Mouse (Mus musculus): ENCODE results near the gene Atg4a-ps. TPM values are rescaled to one million over a fixed set of nuclear protein-coding genes. Genes with fewer than 3 reads are reported as not detected.
A peak's percentile ranks its signal among the peaks of the same experiment; 100 is the strongest.

The Atg4a-ps gene
- polyA plus RNA-seq, 1 experiment from 2014 or later = not detected

GRCm38 (mm10) chr3:103626481-103626880 is 19.4 kb downstream of the Atg4a-ps start:
- no peak overlapping the region for H3K9ac ChIP-seq

DNA sequence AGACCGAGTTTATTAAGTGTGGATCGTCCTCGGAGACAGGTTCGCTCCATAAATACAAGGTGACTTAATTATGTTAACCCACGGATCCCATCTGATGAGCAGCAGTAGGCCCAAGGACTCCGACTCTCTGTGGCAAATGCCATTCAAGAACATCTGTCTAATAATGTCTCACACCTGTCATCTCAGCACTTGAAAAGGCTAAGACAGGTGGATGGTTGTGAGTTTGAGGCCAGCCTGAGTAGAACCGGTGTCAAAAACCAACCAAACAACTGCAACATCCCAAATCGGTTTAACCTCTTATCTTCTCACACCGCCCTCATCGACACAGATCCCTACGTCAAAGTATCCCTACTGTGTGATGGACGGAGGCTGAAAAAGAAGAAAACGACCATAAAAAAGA is 20.7 kb downstream of the Atg4a-ps start:
- ATAC-seq (ENCODE audit: low FRiP score, low read depth) = no peak
- H3K27ac ChIP-seq (replicated peaks) = no peak overlapping the region
- no peaks in the 10 kb centered on the region for H3K9me3 ChIP-seq
- H3K9ac ChIP-seq = no peak overlapping the region
- no peaks in the 10 kb centered on the region for H3K27me3 ChIP-seq
- peaks cover 14% of the 10 kb centered on the region for H3K4me1 ChIP-seq (replicated peaks)
- no peaks in the 10 kb centered on the region for H3K36me3 ChIP-seq
- H3K4me3 ChIP-seq = no peak overlapping the region
- WGBS = 78% methylated on average over 13 of the region's 13 CpGs
- no peak overlapping the region for H3K4me2 ChIP-seq

More at GRCm38 (mm10) chr3:103626481-103626880, 19.4 kb downstream of the Atg4a-ps start:
- Histone ChIP-seq H3K4me2 (no peak overlapping the region), H3K27ac (replicated peaks) (no peak overlapping the region), H3K9me3 (no peaks in the 10 kb centered on the region), H3K27me3 (no peaks in the 10 kb centered on the region), H3K36me3 (no peaks in the 10 kb centered on the region), H3K4me3 (no peak overlapping the region), H3K4me1 (replicated peaks) (peaks cover 14% of the 10 kb centered on the region)
- ATAC-seq (ENCODE audit: low FRiP score, low read depth) = no peak
- WGBS = 92% methylated on average over 4 of the region's 4 CpGs

DNA sequence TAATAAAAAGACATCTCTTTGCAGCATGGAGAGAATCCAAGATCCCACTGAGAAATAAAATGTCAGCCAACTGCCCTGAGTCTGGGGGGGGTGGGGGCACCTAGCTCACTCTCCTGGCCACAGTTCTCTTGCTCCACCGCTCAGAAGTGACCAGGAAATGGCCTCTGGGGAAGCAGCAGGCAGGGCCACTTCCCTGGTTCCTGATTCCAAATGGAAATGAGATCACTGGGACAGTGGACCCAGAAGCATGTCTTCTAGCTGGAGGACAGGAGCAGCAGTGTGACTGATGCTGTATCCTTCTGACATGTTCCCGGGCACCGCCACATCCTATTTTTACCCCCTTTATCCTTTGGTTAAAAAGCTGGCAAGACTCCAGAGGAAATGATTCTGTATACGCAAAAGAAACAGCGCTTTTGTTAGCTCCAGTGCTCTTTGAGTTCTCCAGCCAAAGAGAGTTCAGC is 21.2 kb downstream of the Atg4a-ps start:
- Histone ChIP-seq H3K4me1 (replicated peaks) (peaks cover 14% of the 10 kb centered on the region), H3K4me3 (no peak overlapping the region), H3K9ac (no peak overlapping the region), H3K27ac (replicated peaks) (no peak overlapping the region), H3K27me3 (no peaks in the 10 kb centered on the region), H3K9me3 (no peaks in the 10 kb centered on the region), H3K4me2 (no peak overlapping the region), H3K36me3 (no peaks in the 10 kb centered on the region)
- peak; percentile 29; the same call in 1 of the 2 replicates for ATAC-seq (ENCODE audit: low FRiP score, low read depth)
- 32% methylated on average over 5 of the region's 5 CpGs for WGBS

DNA sequence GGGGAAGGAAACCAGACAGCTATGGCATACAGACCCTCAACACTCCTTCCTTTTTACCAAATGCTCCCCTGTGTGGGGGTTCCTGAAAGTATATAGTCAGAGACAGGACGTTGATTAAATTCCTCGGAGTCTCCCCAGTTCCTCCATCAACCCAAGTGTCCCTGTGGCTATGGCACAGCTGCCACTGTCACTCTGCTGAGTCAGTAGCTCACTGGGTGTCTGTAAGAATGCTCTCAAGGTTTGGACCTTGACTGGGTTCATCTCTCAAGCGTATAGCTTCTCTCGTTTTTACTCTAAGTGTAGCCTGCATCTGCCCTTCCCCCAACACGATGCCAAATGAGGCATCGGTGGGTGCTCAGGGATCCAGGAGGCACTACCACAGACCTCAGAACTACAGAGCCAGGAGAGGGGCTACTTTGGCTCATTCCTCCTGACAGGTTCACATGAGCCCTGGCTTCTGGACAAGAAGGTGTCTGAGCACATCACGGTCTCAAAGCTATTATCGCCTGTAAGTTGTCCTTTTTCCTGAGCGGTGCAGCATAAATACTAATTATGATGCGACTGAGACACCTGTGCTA is 21.9 kb downstream of the Atg4a-ps start:
- Histone ChIP-seq H3K4me1 (replicated peaks) (peaks cover 14% of the 10 kb centered on the region), H3K27ac (replicated peaks) (no peak overlapping the region), H3K9ac (no peak overlapping the region), H3K4me2 (no peak overlapping the region), H3K9me3 (no peaks in the 10 kb centered on the region), H3K4me3 (no peak overlapping the region), H3K27me3 (no peaks in the 10 kb centered on the region), H3K36me3 (no peaks in the 10 kb centered on the region)
- no peak for ATAC-seq (ENCODE audit: low FRiP score, low read depth)
- WGBS = 73% methylated on average over 10 of the region's 10 CpGs

DNA sequence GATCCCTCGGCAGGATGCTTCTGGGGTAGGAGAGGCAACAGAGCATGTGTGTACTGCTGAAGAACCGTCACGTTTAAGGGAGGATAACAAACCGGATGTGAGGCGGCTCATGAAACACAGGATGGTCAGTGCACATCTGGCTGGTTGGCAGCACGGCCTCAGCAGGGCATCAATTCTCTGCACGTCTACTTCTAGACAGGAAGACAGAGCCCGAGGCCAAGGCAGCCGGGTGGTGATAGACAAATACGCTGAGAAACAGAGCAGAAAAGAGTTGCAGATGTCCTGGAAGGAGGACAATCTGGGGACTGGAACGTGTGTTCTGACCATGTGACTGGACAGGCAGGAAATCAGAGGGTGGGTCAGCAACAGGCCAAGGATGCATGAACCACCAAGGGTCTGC is 25.8 kb downstream of the Atg4a-ps start:
- no peak overlapping the region for H3K4me2 ChIP-seq
- ATAC-seq (ENCODE audit: low FRiP score, low read depth) = no peak
- no peaks in the 10 kb centered on the region for H3K9me3 ChIP-seq
- no peak overlapping the region for H3K27ac ChIP-seq (replicated peaks)
- H3K9ac ChIP-seq = no peak overlapping the region
- no peaks in the 10 kb centered on the region for H3K36me3 ChIP-seq
- no peaks in the 10 kb centered on the region for H3K27me3 ChIP-seq
- WGBS = 73% methylated on average over 11 of the region's 11 CpGs
- no peak overlapping the region for H3K4me3 ChIP-seq
- H3K4me1 ChIP-seq (replicated peaks) = peaks cover 14% of the 10 kb centered on the region

GRCm38 (mm10) chr3:103616981-103617380 is 28.9 kb downstream of the Atg4a-ps start:
- no peak for ATAC-seq (ENCODE audit: low FRiP score, low read depth)
- Histone ChIP-seq H3K36me3 (no peaks in the 10 kb centered on the region), H3K9ac (no peak overlapping the region), H3K27ac (replicated peaks) (no peak overlapping the region), H3K9me3 (no peaks in the 10 kb centered on the region), H3K4me1 (replicated peaks) (no peaks in the 10 kb centered on the region), H3K4me3 (no peak overlapping the region), H3K27me3 (no peaks in the 10 kb centered on the region), H3K4me2 (no peak overlapping the region)
- WGBS = 48% methylated on average over 6 of the region's 6 CpGs

DNA sequence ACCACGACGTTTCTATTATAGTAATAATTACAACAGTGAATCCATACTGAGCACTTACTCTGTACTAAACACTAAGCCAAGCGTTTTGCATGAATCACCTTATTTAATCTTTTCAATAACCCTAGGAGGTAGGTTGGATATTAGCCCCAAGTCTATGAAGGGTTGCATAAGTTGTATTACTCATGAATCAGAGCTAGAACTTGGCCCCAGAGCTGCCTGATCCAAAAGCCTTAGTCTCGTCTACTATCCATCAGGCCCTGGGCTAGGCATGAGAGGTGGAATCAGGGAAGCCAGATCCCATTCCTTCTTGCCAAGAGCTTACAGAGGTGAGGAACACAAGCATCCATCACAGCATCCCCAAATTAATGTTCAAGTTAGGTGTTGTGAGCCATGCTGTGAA is 30.2 kb downstream of the Atg4a-ps start:
- no peak overlapping the region for H3K4me2 ChIP-seq
- no peak for ATAC-seq (ENCODE audit: low FRiP score, low read depth)
- H3K36me3 ChIP-seq = no peaks in the 10 kb centered on the region
- no peak overlapping the region for H3K4me3 ChIP-seq
- no peaks in the 10 kb centered on the region for H3K27me3 ChIP-seq
- no peaks in the 10 kb centered on the region for H3K4me1 ChIP-seq (replicated peaks)
- no peaks in the 10 kb centered on the region for H3K9me3 ChIP-seq
- no peak overlapping the region for H3K9ac ChIP-seq
- WGBS = 77% methylated on average over 4 of the region's 4 CpGs
- H3K27ac ChIP-seq (replicated peaks) = no peak overlapping the region

DNA sequence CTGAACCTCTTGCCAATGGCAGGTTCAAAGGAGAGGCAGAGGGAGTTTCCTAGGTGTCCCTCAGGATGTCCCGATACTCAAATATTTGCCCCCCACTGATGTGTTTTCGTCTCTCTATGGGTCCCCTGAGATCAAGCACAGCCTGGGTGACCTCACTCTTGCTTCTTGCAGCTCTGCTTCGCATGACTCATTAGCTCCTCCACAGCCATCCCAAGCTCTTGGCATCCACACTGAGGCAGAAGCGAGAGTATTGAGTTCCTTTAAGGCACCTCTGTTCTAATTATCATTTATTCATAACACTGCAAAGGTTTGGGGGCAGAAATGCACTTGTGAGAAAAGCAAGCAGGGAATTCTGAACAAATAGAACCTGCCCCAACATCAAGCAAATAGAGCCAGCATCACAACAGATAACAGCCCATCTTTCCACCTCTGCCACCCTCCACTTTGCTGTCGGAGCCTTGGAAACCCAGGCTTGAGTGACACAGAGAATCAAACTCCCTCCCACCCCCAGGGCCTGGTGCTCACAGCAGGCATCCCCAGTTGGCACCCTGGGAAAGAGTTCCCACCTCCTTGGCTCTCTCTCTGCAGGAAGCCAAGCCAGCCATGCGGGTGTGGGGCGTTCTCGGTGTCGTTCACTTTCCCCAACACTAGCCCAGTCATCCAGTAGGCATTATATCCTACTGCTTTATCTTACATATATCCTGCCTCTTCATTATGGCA is 33.1 kb downstream of the Atg4a-ps start:
- 64% methylated on average over 9 of the region's 9 CpGs for WGBS
- ATAC-seq (ENCODE audit: low FRiP score, low read depth) = no peak
- no peaks in the 10 kb centered on the region for H3K4me1 ChIP-seq (replicated peaks)
- no peak overlapping the region for H3K27ac ChIP-seq (replicated peaks)
- H3K9me3 ChIP-seq = no peaks in the 10 kb centered on the region
- no peak overlapping the region for H3K9ac ChIP-seq
- no peaks in the 10 kb centered on the region for H3K27me3 ChIP-seq
- no peak overlapping the region for H3K4me3 ChIP-seq
- no peaks in the 10 kb centered on the region for H3K36me3 ChIP-seq
- H3K4me2 ChIP-seq = no peak overlapping the region

DNA sequence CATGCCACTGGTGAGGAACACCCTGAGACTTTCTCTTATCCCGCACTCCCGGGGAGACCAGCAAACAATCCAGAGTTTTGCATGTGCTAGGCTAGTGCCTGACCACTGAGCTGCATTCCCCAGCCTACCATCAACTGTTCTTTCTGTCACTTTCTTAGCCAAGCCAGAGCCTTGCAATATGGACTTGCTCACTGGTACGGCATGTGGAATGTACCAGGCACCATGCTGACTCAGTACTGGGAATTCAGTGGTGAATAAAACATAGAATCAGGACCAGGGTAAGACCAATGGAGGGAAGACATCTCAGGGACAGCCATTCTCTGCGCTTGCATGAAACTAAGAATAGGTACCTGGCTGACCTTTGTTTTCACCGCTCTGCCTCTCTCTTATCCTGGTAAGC is 35.6 kb downstream of the Atg4a-ps start:
- H3K4me3 ChIP-seq = no peak overlapping the region
- no peak for ATAC-seq (ENCODE audit: low FRiP score, low read depth)
- H3K27ac ChIP-seq (replicated peaks) = no peak overlapping the region
- H3K4me1 ChIP-seq (replicated peaks) = peaks cover 9% of the 10 kb centered on the region
- H3K27me3 ChIP-seq = no peaks in the 10 kb centered on the region
- WGBS = 91% methylated on average over 5 of the region's 5 CpGs
- no peaks in the 10 kb centered on the region for H3K9me3 ChIP-seq
- H3K4me2 ChIP-seq = no peak overlapping the region
- no peaks in the 10 kb centered on the region for H3K36me3 ChIP-seq
- H3K9ac ChIP-seq = no peak overlapping the region

DNA sequence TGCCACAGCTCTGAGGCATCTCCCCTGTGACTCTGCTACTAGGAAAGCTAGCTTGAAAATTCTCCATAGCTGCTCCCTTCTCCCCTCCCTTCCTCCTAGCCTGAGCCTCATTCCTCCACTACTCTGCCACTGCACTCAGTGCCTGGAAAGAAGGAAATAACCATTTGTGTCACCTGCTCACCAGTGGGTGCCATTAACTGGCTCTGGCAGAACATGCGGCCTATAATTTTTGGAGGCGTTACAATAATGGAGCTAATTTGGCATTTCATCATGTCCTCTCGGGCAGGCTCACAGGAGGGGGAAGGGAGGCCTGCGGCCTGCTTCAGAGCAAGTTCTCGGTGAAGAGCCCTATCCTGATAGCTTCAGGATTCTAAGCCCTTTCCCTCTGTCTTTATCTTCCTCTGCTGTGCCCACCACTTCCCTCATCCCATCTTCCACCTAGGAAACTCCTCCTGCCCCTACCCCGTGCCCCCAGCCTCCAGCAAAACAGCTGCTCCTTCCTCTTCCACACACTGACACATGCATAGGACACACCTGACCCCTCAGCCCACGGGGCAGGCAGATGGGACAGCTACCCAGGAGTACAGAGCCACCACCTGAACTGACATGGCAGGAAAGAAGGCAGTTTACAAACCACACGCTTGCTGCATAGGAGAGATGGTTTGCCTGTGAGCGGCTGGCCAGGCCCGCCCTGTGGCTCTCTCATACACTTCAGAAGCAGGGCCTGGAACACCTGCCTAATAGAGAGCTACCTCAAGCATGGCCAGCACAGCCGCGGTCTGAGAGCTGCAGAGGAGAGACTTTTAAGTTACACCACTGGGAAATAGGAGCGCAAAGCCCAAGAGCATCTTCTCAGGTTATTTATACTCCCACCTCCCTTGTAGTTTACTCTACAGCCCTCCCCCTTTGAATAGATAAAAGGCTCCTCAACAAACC is 38.9 kb downstream of the Atg4a-ps start:
- H3K27ac ChIP-seq (replicated peaks) = no peak overlapping the region; the same call in 1 of the 2 replicates
- no peaks in the 10 kb centered on the region for H3K36me3 ChIP-seq
- no peak overlapping the region for H3K4me2 ChIP-seq
- no peak overlapping the region for H3K9ac ChIP-seq
- no peaks in the 10 kb centered on the region for H3K9me3 ChIP-seq
- no peak; the same call in 1 of the 2 replicates for ATAC-seq (ENCODE audit: low FRiP score, low read depth)
- no peak overlapping the region for H3K4me3 ChIP-seq
- no peaks in the 10 kb centered on the region for H3K27me3 ChIP-seq
- peaks cover 9% of the 10 kb centered on the region for H3K4me1 ChIP-seq (replicated peaks)
- 71% methylated on average over 13 of the region's 13 CpGs for WGBS

DNA sequence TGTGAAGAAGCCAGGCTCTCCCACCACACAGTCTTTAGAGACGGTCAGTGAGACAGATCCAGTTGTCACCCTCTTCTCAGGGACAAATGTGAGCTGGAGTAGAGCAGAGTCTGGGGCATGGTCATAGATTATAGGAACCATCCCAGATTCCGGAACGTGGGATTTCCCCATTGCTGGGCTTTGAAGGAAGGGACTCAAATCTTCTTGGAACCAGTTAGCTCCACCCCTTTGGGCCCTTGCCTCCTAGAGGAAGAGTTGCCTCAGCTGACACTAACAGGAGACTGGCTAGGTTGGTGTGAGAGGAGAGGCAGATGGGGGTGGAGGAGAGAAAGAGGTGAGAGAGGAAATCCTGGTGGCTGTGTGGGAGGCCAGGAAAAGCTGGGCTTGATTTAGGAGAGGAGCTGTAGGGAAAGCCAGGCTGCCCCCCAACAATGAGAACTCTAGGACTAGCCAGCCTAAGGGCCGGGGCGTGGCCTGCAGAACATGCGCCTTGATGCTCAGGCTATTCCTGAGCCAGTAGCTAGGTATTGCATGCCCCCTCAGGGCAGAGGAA is 39.7 kb downstream of the Atg4a-ps start:
- 88% methylated on average over 6 of the region's 6 CpGs for WGBS
- no peaks in the 10 kb centered on the region for H3K9me3 ChIP-seq
- H3K4me1 ChIP-seq (replicated peaks) = peaks cover 12% of the 10 kb centered on the region
- no peak overlapping the region for H3K4me2 ChIP-seq
- no peak overlapping the region; the same call in 1 of the 2 replicates for H3K27ac ChIP-seq (replicated peaks)
- no peak overlapping the region for H3K4me3 ChIP-seq
- H3K36me3 ChIP-seq = no peaks in the 10 kb centered on the region
- H3K9ac ChIP-seq = no peak overlapping the region
- H3K27me3 ChIP-seq = no peaks in the 10 kb centered on the region
- ATAC-seq (ENCODE audit: low FRiP score, low read depth) = no peak
